In the genomic region with DNA sequence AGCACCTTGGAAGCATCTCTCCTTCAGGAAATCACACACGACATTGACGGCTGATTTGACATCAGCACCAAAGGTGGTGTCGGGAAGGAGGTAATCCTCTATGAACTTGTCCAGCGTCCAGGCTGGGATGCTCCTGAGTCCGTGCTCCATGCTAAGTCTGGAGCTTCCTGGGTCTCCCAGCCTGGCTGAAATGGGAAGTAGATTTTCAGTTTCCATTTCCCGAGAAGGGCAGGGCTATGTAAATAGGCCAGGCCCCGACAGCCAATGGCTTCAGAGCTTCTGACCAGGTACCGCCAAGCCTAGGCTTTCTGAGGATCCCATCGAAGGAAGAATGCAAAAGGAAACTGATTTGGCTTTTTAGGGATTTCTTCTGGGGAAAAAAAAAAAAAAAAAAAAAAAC, we compare ENCODE assay signal across 16 mouse cellular contexts. TPM values are rescaled to one million over a fixed set of nuclear protein-coding genes. Genes with fewer than 3 reads are reported as not detected.
DNase-seq lines count a peak whose midpoint lies in the region; ATAC-seq and TF ChIP-seq lines count a peak whose summit lies in the region.
"Not testable (repeated sequence)": the region's sequence is repeated elsewhere in the genome, so short reads cannot be mapped to it uniquely, and the experiment has no call there.
"Had no signal": no experiment of that assay in that cellular context is flagged by ENCODE, and none has a peak within 500 bp of the region (broad histone marks: within the 10 kb centered on the region; RNA-seq: fewer than 3 reads in every experiment).

A gene (minus strand): TSS at position 201 of the 400 bp plus-strand sequence.

- H3K4me3 ChIP-seq in heart, embryonic 10.5 days; stomach, postnatal 0 days (ENCODE audit: low read depth, low read length): not testable (repeated sequence)
- peak within 1 kb of the TSS; percentile 22 for H3K4me3 ChIP-seq in intestine, postnatal 0 days (ENCODE audit: low read depth, low read length)

- peak within 1 kb of the TSS; percentile 54 for H3K4me2 ChIP-seq in intestine, postnatal 0 days (replicated peaks; ENCODE audit: low read depth)
- not testable (repeated sequence) for H3K4me2 ChIP-seq in stomach, postnatal 0 days (replicated peaks; ENCODE audit: low read depth)

- TF ChIP-seq EP300 in stomach, postnatal 0 days (optimal IDR thresholded peaks at IDR 0.05), result not testable (repeated sequence)

- H3K9ac ChIP-seq in intestine, postnatal 0 days (ENCODE audit: low read depth, low read length); stomach, postnatal 0 days (ENCODE audit: low read length): not testable (repeated sequence)

- H3K9me3 ChIP-seq in heart, embryonic 10.5 days; intestine, postnatal 0 days (ENCODE audit: control insufficient read depth); stomach, postnatal 0 days (ENCODE audit: control insufficient read depth, low read length): not testable (repeated sequence)

- WGBS in heart, embryonic 10.5 days, result 21% methylated on average over 6 of the region's 9 CpGs
- WGBS in intestine, postnatal 0 days, result 4% methylated on average over 5 of the region's 9 CpGs
- WGBS in stomach, postnatal 0 days, result 18% methylated on average over 6 of the region's 9 CpGs

- H3K27me3 ChIP-seq in heart, embryonic 10.5 days (ENCODE audit: insufficient read depth, poor library complexity, severe bottlenecking); intestine, postnatal 0 days (replicated peaks; ENCODE audit: control insufficient read depth, insufficient read depth, low read length); stomach, postnatal 0 days (ENCODE audit: control insufficient read depth, insufficient read depth, low read length): not testable (repeated sequence)

- not testable (repeated sequence) for H3K36me3 ChIP-seq in heart, embryonic 10.5 days; intestine, postnatal 0 days (ENCODE audit: control insufficient read depth, insufficient read depth); stomach, postnatal 0 days (ENCODE audit: control insufficient read depth, insufficient read depth, low read length)

- H3K4me1 ChIP-seq in heart, embryonic 10.5 days; intestine, postnatal 0 days (replicated peaks; ENCODE audit: control insufficient read depth, insufficient read depth, low read length); stomach, postnatal 0 days (replicated peaks; ENCODE audit: control insufficient read depth, insufficient read depth): not testable (repeated sequence)

- ATAC-seq in common myeloid progenitor, adult 5-6 weeks (replicated peaks; ENCODE audit: low read depth, poor library complexity, severe bottlenecking), result peak; percentile 54
- peak; percentile 85 for ATAC-seq in intestine, postnatal 0 days
- ATAC-seq in megakaryocyte progenitor cell, adult 5-6 weeks (replicated peaks; ENCODE audit: poor library complexity), result 0 out of 2 replicates have a peak, but pooled peaks have one; percentile 17
- peak; percentile 77 for ATAC-seq in stomach, postnatal 0 days (ENCODE audit: low FRiP score, low TSS enrichment)

- not testable (repeated sequence) for H3K27ac ChIP-seq in heart, embryonic 10.5 days; intestine, postnatal 0 days (ENCODE audit: low read depth, low read length); stomach, postnatal 0 days (replicated peaks)

- TF ChIP-seq CTCF in intestine, postnatal 0 days (IDR thresholded peaks at IDR 0.05; ENCODE audit: low read depth); stomach, postnatal 0 days (IDR thresholded peaks at IDR 0.05; ENCODE audit: low read depth): not testable (repeated sequence)

- peak; percentile 76 for DNase-seq in R1 (ENCODE audit: low read depth, low spot score)
- peak; percentile 28 for DNase-seq in heart, embryonic 10.5 days (ENCODE audit: low spot score)
- DNase-seq in lung, postnatal 25 days (ENCODE audit: low spot score), result peak; percentile 13
- DNase-seq in stomach, postnatal 0 days (ENCODE audit: low spot score), result peak; percentile 38

RNA-seq across cellular contexts. Expression of the gene that starts here (rescaled TPM):
- total RNA-seq in common myeloid progenitor, adult 5-6 weeks (2017), result 1.1 and 3.4 TPM in 2 replicates
- polyA plus RNA-seq in heart, embryonic 10.5 days (2016; fragmentation: Nextera tagmentation; extraction: Ambion mirVana), result not detected in 2 replicates
- 30.9 and 31.8 TPM in 2 replicates for polyA plus RNA-seq in intestine, postnatal 0 days (2015; fragmentation: Nextera tagmentation; extraction: Ambion mirVana)
- 0.54 and 1.6 TPM in 2 replicates for total RNA-seq in megakaryocyte progenitor cell, adult 5-6 weeks (2015)
- 0.91 and 2.4 TPM in 2 replicates for total RNA-seq in megakaryocyte progenitor cell, adult 5-6 weeks (2017)
- 4.7 and 5.1 TPM in 2 replicates for polyA plus RNA-seq in stomach, postnatal 0 days (2015; fragmentation: Nextera tagmentation; extraction: Ambion mirVana)
- total RNA-seq: heart, postnatal 14 days; layer of hippocampus, adult 18-20 months; layer of hippocampus, postnatal 10 days; left cerebral cortex, adult 18-20 months; left cerebral cortex, postnatal 14 days had no signal
- polyA plus RNA-seq: forebrain, embryonic 11.5 days; forebrain, embryonic 16.5 days; limb, embryonic 11.5 days; neural tube, embryonic 14.5 days had no signal

Comparison
In these comparisons a context has a peak if more than half of its experiments do, and no peak if none do; other contexts are left out.
1. Peak in DNase-seq in heart, embryonic 10.5 days; RNA of the gene not detected or under 1 TPM.
2. DNase-seq: peak in every context shown above with its lines; median percentile 76 in R1; 38 in stomach, postnatal 0 days; 28 in heart, embryonic 10.5 days; 13 in lung, postnatal 25 days.
3. ATAC-seq: peak in every context shown above with its lines; median percentile 85 in intestine, postnatal 0 days; 77 in stomach, postnatal 0 days; 54 in common myeloid progenitor, adult 5-6 weeks; 17 in megakaryocyte progenitor cell, adult 5-6 weeks.